Mouse (Mus musculus) embryo, embryonic 11.5 days (tissue): Measurements from ENCODE around the gene Smoc1.

Source experiments
- DNase-seq: peaks from one replicate; pipeline ENCODE4 v3.0.0-alpha.2; 2012; ENCODE audit warnings: low read depth, low spot score

Gene Smoc1

GRCm38 (mm10) chr12:81081031-81081430 is 54.4 kb downstream of the Smoc1 start:
- DNase-seq: no peak

GRCm38 (mm10) chr12:81083146-81083545 is 56.5 kb downstream of the Smoc1 start:
- no peak for DNase-seq

GRCm38 (mm10) chr12:81085244-81085643 is 58.6 kb downstream of the Smoc1 start:
- DNase-seq: no peak

GRCm38 (mm10) chr12:81088131-81088530 is 61.5 kb downstream of the Smoc1 start:
- no peak for DNase-seq

GRCm38 (mm10) chr12:81091641-81092040 is 65.0 kb downstream of the Smoc1 start:
- no peak for DNase-seq

- DNase-seq: no peak
These were observed 66.0 kb downstream of the Smoc1 start for GRCm38 (mm10) chr12:81092641-81093040.

GRCm38 (mm10) chr12:81093211-81093610 is 66.6 kb downstream of the Smoc1 start:
- no peak for DNase-seq

GRCm38 (mm10) chr12:81094766-81095405 is 68.3 kb downstream of the Smoc1 start:
- DNase-seq: no peak

GRCm38 (mm10) chr12:81097267-81097666 is 70.7 kb downstream of the Smoc1 start:
- DNase-seq: no peak

- DNase-seq: no peak
These were observed 71.1 kb downstream of the Smoc1 start for GRCm38 (mm10) chr12:81097738-81098137.

- DNase-seq: no peak
These were observed 72.6 kb downstream of the Smoc1 start for GRCm38 (mm10) chr12:81099161-81099560.

GRCm38 (mm10) chr12:81101691-81102090 is 75.1 kb downstream of the Smoc1 start:
- DNase-seq: no peak

- DNase-seq: no peak
These were observed 77.9 kb downstream of the Smoc1 start for GRCm38 (mm10) chr12:81104546-81104945.

GRCm38 (mm10) chr12:81105721-81106633 is 79.4 kb downstream of the Smoc1 start:
- DNase-seq: no peak

GRCm38 (mm10) chr12:81107278-81108100 is 80.9 kb downstream of the Smoc1 start:
- DNase-seq: no peak

- no peak for DNase-seq
These were observed 82.0 kb downstream of the Smoc1 start for GRCm38 (mm10) chr12:81108600-81109011.

GRCm38 (mm10) chr12:81110006-81110405 is 83.4 kb downstream of the Smoc1 start:
- DNase-seq: no peak

- no peak for DNase-seq
These were observed 85.7 kb downstream of the Smoc1 start for GRCm38 (mm10) chr12:81112321-81112720.

GRCm38 (mm10) chr12:81120301-81120700 is 93.7 kb downstream of the Smoc1 start:
- no peak for DNase-seq

GRCm38 (mm10) chr12:81123793-81124192 is 97.2 kb downstream of the Smoc1 start:
- no peak for DNase-seq

- no peak for DNase-seq
These were observed 100.2 kb downstream of the Smoc1 start for GRCm38 (mm10) chr12:81126842-81127241.

- no peak for DNase-seq
These were observed 102.1 kb downstream of the Smoc1 start for GRCm38 (mm10) chr12:81128693-81129092.
